Mouse (Mus musculus): ENCODE results near the gene Atp6v1g2.

DNA sequence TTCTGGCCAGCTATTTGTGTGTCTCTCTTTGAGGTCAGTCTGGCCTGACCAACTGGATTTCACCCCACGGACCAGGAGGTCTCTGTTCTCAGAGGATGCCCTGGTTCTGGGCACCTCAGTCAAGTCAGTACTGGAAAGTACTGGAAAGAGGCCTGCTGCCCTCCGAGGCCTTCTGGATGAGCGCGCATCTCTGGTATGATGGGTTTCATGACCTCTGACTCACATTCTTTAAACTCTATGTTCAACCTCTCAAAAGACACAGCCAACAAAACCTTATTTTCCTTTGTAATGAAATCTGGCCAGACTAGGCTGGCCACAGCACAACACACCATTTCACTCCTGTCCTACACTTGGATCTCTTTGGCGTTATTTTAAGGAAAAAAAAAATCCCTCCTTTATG, 8.0 kb upstream of the Atp6v1g2 start:
- TF ChIP-seq HCFC1 (IDR thresholded peaks at IDR 0.05; ENCODE audit: borderline replicate concordance, insufficient read depth, low read length), result no peak
- TF ChIP-seq ZNF384 (IDR thresholded peaks at IDR 0.05; ENCODE audit: low read depth, low read length), result no peak
- TF ChIP-seq ZC3H11A (IDR thresholded peaks at IDR 0.05; ENCODE audit: borderline replicate concordance, low read depth, low read length), result no peak
- TF ChIP-seq MAFK (IDR thresholded peaks at IDR 0.05; ENCODE audit: insufficient read depth, low read depth, low read length), result no peak
- no peak for TF ChIP-seq CHD2 (IDR thresholded peaks at IDR 0.05; ENCODE audit: low read depth, low read length)
